ENCODE assay signal across 29 mouse cellular contexts in genomic region chr7:98910712-98911111, GRCm38 (mm10).
DNase-seq lines count a peak whose midpoint lies in the region; ATAC-seq and TF ChIP-seq lines count a peak whose summit lies in the region.
"Had no signal": no experiment of that assay in that cellular context is flagged by ENCODE, and none has a peak within 500 bp of the region (broad histone marks: within the 10 kb centered on the region; RNA-seq: fewer than 3 reads in every experiment).

No protein-coding gene starts in this region.

- TF ChIP-seq CTCF in lung, embryonic 14.5 days (IDR thresholded peaks at IDR 0.05; ENCODE audit: low read depth), result no peak
- no peak for TF ChIP-seq CTCF in lung, adult 2 months (IDR thresholded peaks at IDR 0.05; ENCODE audit: insufficient read depth, low read length)

- no peak for TF ChIP-seq POLR2A in lung, adult 2 months (IDR thresholded peaks at IDR 0.05; ENCODE audit: borderline replicate concordance, extremely low read depth, low read depth, low read length)

- 42% methylated on average over 11 of the region's 11 CpGs for WGBS in lung, embryonic 14.5 days
- 83% methylated on average over 11 of the region's 11 CpGs for WGBS in lung, adult 2 months
- WGBS in embryonic facial prominence, embryonic 13.5 days, result 28% methylated on average over 11 of the region's 11 CpGs
- 54% methylated on average over 11 of the region's 11 CpGs for WGBS in limb, embryonic 10.5 days
- WGBS in stomach, embryonic 16.5 days, result 53% methylated on average over 11 of the region's 11 CpGs

- no peak overlapping the region for H3K4me3 ChIP-seq in lung, embryonic 14.5 days (ENCODE audit: low read depth, low read length)
- H3K4me3 ChIP-seq in lung, adult 2 months (replicated peaks; ENCODE audit: extremely low read depth, low read depth, low read length), result no peak overlapping the region
- no peak overlapping the region for H3K4me3 ChIP-seq in embryonic facial prominence, embryonic 13.5 days
- H3K4me3 ChIP-seq in limb, embryonic 10.5 days, result no peak overlapping the region
- H3K4me3 ChIP-seq in stomach, embryonic 16.5 days (replicated peaks; ENCODE audit: low read length), result no peak overlapping the region
- H3K4me3 ChIP-seq: forebrain, embryonic 12.5 days; heart, embryonic 10.5 days; heart, embryonic 15.5 days; limb, embryonic 12.5 days; liver, embryonic 13.5 days; midbrain, embryonic 13.5 days; neural tube, embryonic 13.5 days had no signal

- DNase-seq in lung, embryonic 14.5 days, result peak; percentile 56
- DNase-seq in lung, adult 2 months, result no peak
- DNase-seq in limb, embryonic 10.5 days (ENCODE audit: low spot score), result no peak
- DNase-seq in left cerebral cortex, adult 11 months (ENCODE audit: low spot score), result no peak
- DNase-seq in cerebellum, adult 18-20 months, result no peak
- no peak for DNase-seq in thymus, postnatal 10 days (ENCODE audit: low spot score in 2 of 2)
- DNase-seq: adrenal gland, postnatal 10 days; cerebellum, adult 9-11 months; embryo, embryonic 11 days; forebrain, postnatal 0 days; gastrocnemius, postnatal 10 days; kidney, adult 11 months; kidney, postnatal 14 days; layer of hippocampus, adult 9-11 months; liver, embryonic 13.5 days; lung, adult 18-20 months; right cerebral cortex, postnatal 14 days; thymus, postnatal 14 days had no signal

- H3K4me1 ChIP-seq in lung, embryonic 14.5 days (ENCODE audit: insufficient read depth), result peaks cover 30% of the 10 kb centered on the region
- peaks cover 8% of the 10 kb centered on the region for H3K4me1 ChIP-seq in lung, adult 2 months (ENCODE audit: control insufficient read depth, insufficient read depth, low read length)
- peaks cover 39% of the 10 kb centered on the region for H3K4me1 ChIP-seq in embryonic facial prominence, embryonic 13.5 days
- peaks cover 44% of the 10 kb centered on the region for H3K4me1 ChIP-seq in limb, embryonic 10.5 days
- peaks cover 19% of the 10 kb centered on the region for H3K4me1 ChIP-seq in stomach, embryonic 16.5 days (ENCODE audit: control insufficient read depth, insufficient read depth, low read length)
- H3K4me1 ChIP-seq: forebrain, embryonic 12.5 days; midbrain, embryonic 13.5 days had no signal

- no peak overlapping the region for H3K4me2 ChIP-seq in lung, embryonic 14.5 days
- H3K4me2 ChIP-seq in embryonic facial prominence, embryonic 13.5 days, result no peak overlapping the region
- H3K4me2 ChIP-seq in stomach, embryonic 16.5 days (ENCODE audit: low read depth, low read length), result no peak overlapping the region
- H3K4me2 ChIP-seq: forebrain, embryonic 12.5 days; heart, embryonic 15.5 days; limb, embryonic 12.5 days; liver, embryonic 13.5 days; midbrain, embryonic 13.5 days; neural tube, embryonic 13.5 days had no signal

- H3K9ac ChIP-seq in lung, embryonic 14.5 days, result no peak overlapping the region
- no peak overlapping the region for H3K9ac ChIP-seq in embryonic facial prominence, embryonic 13.5 days
- H3K9ac ChIP-seq in stomach, embryonic 16.5 days (ENCODE audit: low read length), result no peak overlapping the region
- H3K9ac ChIP-seq: forebrain, embryonic 12.5 days; forebrain, postnatal 0 days; heart, embryonic 15.5 days; limb, embryonic 12.5 days; liver, embryonic 13.5 days; midbrain, embryonic 13.5 days; neural tube, embryonic 13.5 days had no signal

- H3K36me3 ChIP-seq in lung, embryonic 14.5 days (ENCODE audit: insufficient read depth), result no peaks in the 10 kb centered on the region
- H3K36me3 ChIP-seq in embryonic facial prominence, embryonic 13.5 days, result no peaks in the 10 kb centered on the region
- peaks cover 3% of the 10 kb centered on the region; the same call in 1 of the 2 replicates for H3K36me3 ChIP-seq in limb, embryonic 10.5 days
- H3K36me3 ChIP-seq in stomach, embryonic 16.5 days (ENCODE audit: control insufficient read depth, insufficient read depth, low read length), result no peaks in the 10 kb centered on the region
- H3K36me3 ChIP-seq: forebrain, embryonic 12.5 days; heart, embryonic 10.5 days; heart, embryonic 15.5 days; limb, embryonic 12.5 days; liver, embryonic 13.5 days; midbrain, embryonic 13.5 days; neural tube, embryonic 13.5 days had no signal

- H3K9me3 ChIP-seq in lung, embryonic 14.5 days (ENCODE audit: low read depth, low read length), result no peaks in the 10 kb centered on the region
- H3K9me3 ChIP-seq in embryonic facial prominence, embryonic 13.5 days, result no peaks in the 10 kb centered on the region
- no peaks in the 10 kb centered on the region for H3K9me3 ChIP-seq in limb, embryonic 10.5 days (replicated peaks)
- H3K9me3 ChIP-seq in stomach, embryonic 16.5 days (replicated peaks; ENCODE audit: control insufficient read depth, low read length), result no peaks in the 10 kb centered on the region
- H3K9me3 ChIP-seq: forebrain, embryonic 12.5 days; G1E; heart, embryonic 10.5 days; heart, embryonic 15.5 days; limb, embryonic 12.5 days; liver, embryonic 13.5 days; midbrain, embryonic 13.5 days; neural tube, embryonic 13.5 days had no signal

- H3K27ac ChIP-seq in lung, embryonic 14.5 days (ENCODE audit: low read depth), result peak overlapping the region; percentile 76
- peak overlapping the region; percentile 78 for H3K27ac ChIP-seq in embryonic facial prominence, embryonic 13.5 days
- H3K27ac ChIP-seq in limb, embryonic 10.5 days, result peak overlapping the region; percentile 38
- peak overlapping the region; percentile 57 for H3K27ac ChIP-seq in stomach, embryonic 16.5 days (ENCODE audit: low read length)
- H3K27ac ChIP-seq: forebrain, embryonic 12.5 days; heart, embryonic 15.5 days; hindbrain, postnatal 0 days; liver, embryonic 13.5 days; macrophage; midbrain, embryonic 13.5 days; neural tube, embryonic 13.5 days had no signal

- ATAC-seq in lung, embryonic 14.5 days (ENCODE audit: insufficient read depth), result 0 out of 2 replicates have a peak, but pooled peaks have one; percentile 26
- ATAC-seq in embryonic facial prominence, embryonic 13.5 days (ENCODE audit: insufficient number of reproducible peaks, insufficient read depth, low FRiP score, low TSS enrichment, low read depth), result no peak
- no peak for ATAC-seq in stomach, embryonic 16.5 days (ENCODE audit: insufficient read depth, low FRiP score)
- ATAC-seq: midbrain, embryonic 13.5 days had no signal

- H3K27me3 ChIP-seq in lung, embryonic 14.5 days (ENCODE audit: insufficient read depth, low read length), result no peaks in the 10 kb centered on the region
- no peaks in the 10 kb centered on the region for H3K27me3 ChIP-seq in embryonic facial prominence, embryonic 13.5 days
- peaks cover 53% of the 10 kb centered on the region for H3K27me3 ChIP-seq in limb, embryonic 10.5 days (ENCODE audit: low read depth, poor library complexity, severe bottlenecking)
- H3K27me3 ChIP-seq in stomach, embryonic 16.5 days (ENCODE audit: control insufficient read depth, insufficient read depth, low read length), result no peaks in the 10 kb centered on the region
- H3K27me3 ChIP-seq: forebrain, embryonic 12.5 days; heart, embryonic 15.5 days; liver, embryonic 13.5 days; midbrain, embryonic 13.5 days; neural tube, embryonic 13.5 days had no signal
